Mouse (Mus musculus) midbrain, embryonic 10.5 days (tissue): Measurements from ENCODE around the gene Psmd8. TPM values are rescaled to one million over a fixed set of nuclear protein-coding genes. Genes with fewer than 3 reads are reported as not detected.
"Not testable (repeated sequence)": the region's sequence is repeated elsewhere in the genome, so short reads cannot be mapped to it uniquely, and the experiment has no call there.

Experiments
- DNase-seq: peaks from one replicate; pipeline ENCODE4 v3.0.0-alpha.2; 2017; ENCODE audit warnings: low spot score
- H3K27ac ChIP-seq: fragments of 300-500 bp; sonication (generic); replicated peaks from 2 replicates; pipeline ENCODE4 v1.5.1; 2016; ENCODE audit warnings: mild to moderate bottlenecking
- H3K27me3 ChIP-seq: fragments of 300-500 bp; sonication (generic); 2 replicates; pipeline ENCODE4 v1.6.1; 2016; ENCODE audit warnings: low read depth, mild to moderate bottlenecking; ENCODE audit not compliant: poor library complexity, severe bottlenecking
- H3K36me3 ChIP-seq: fragments of 300-500 bp; sonication (generic); 2 replicates; pipeline ENCODE4 v1.6.1; 2016; ENCODE audit warnings: mild to moderate bottlenecking, moderate library complexity
- H3K4me1 ChIP-seq: fragments of 300-500 bp; sonication (generic); 2 replicates; pipeline ENCODE4 v1.6.1; 2016
- H3K4me3 ChIP-seq: fragments of 300-500 bp; sonication (generic); 2 replicates; pipeline ENCODE4 v1.5.1; 2016; ENCODE audit warnings: mild to moderate bottlenecking, moderate library complexity
- H3K9me3 ChIP-seq: fragments of 300-500 bp; sonication (generic); replicated peaks from 2 replicates; pipeline ENCODE4 v1.6.1; 2016; ENCODE audit warnings: mild to moderate bottlenecking
- WGBS: fragments of 180-500 bp; shearing (Covaris S2); methylation state at CpG from one replicate; pipeline ENCODE4 v1.1.7; 2016; 5-methylcytosine and 5-hydroxymethylcytosine counted together
- polyA plus RNA-seq: library from polyadenylated mRNA; unstranded; fragments of >200 nt; fragmentation: Nextera tagmentation; extraction: Ambion mirVana; gene quantifications from 2 replicates; pipeline ENCODE4 v1.2.1, GENCODE M21; 2016

Gene Psmd8
- polyA plus RNA-seq, 1 experiment from 2014 or later = 295 TPM

DNA sequence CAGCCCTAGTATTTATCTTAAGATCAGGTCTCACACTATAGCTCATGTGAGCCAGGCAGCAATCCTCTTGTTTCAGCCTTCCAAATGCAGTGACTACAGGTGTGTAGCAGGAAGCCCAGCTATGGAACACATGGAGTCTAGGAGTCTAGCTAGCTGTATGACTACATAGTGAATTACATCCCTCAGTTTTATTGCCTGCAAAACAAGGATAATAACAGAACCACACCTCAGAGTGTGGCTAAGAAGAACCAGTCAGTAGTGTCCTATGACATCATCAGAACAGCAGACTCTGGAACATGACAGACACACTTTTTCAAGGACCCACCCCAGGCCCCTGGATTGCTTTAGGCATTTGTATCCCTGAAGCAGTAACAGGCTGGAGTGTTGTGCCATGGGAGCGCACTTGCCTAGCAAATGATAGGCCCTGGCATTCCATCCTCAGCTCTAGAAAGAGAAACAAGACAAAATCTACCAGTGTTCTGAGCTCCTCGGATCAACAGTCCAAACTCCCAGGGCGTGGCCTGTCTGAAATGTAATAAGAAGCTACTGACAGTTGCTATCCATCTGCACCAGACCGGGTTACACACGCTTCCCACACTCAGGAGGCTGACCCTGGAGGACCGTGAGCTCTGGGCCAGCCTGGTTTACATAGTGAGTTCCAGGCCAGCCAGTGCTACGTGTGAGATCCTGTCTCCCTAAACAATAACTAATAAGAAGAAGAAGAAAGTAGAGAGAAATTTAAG is 33.7 kb downstream of the Psmd8 start:
- 89% methylated on average over 7 of the region's 7 CpGs for WGBS
- Histone ChIP-seq H3K27me3 (no peaks in the 10 kb centered on the region), H3K4me1 (peaks cover 6% of the 10 kb centered on the region; the same call in 1 of the 2 replicates), H3K27ac (no peak overlapping the region), H3K4me3 (no peak overlapping the region), H3K36me3 (no peaks in the 10 kb centered on the region), H3K9me3 (no peaks in the 10 kb centered on the region)
- DNase-seq = no peak

DNA sequence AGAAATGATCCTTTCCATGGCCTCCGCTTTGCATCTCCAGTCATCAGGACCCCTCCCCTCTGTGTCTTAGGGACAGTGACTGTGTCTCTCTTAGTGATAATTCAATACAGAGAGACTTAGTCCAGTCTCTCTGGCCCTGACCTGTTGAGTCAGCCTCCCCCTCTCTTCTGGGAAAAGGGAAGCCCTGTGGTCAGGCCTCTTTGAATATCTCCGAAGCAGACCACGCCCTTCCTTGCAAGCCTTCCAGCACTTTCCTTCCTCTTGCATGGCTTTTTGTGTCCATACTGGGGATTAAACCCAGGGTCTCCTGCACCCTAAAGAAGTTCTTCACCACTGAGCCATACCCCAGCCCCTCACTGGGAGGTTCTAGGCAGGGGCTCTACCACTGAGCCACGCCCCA is 36.5 kb downstream of the Psmd8 start:
- H3K4me1 ChIP-seq = peaks cover 6% of the 10 kb centered on the region; the same call in 1 of the 2 replicates
- H3K27ac ChIP-seq = no peak overlapping the region
- H3K9me3 ChIP-seq = no peaks in the 10 kb centered on the region
- 89% methylated on average over 4 of the region's 4 CpGs for WGBS
- DNase-seq = no peak
- no peaks in the 10 kb centered on the region for H3K27me3 ChIP-seq
- H3K36me3 ChIP-seq = no peaks in the 10 kb centered on the region
- H3K4me3 ChIP-seq = no peak overlapping the region

DNA sequence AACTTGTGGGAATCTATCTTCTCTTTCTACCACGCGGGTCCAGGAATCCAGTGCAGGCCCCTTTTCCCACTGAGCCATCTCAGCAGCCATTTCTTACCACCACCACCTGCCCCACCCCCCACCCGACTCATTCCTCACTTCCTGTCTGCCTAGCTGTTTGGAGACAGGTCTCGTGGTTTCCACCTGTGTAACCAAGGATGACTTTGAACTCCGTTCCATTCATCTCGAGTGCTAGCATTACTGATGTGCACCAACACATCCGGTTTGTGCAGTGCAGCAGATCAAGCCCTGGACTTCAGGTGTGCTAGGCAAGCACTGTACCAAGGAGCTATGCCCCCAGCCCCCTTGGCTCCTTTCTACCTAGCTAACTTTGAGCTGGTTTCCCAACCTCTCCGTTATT is 39.1 kb downstream of the Psmd8 start:
- no peaks in the 10 kb centered on the region for H3K4me1 ChIP-seq
- peaks cover 3% of the 10 kb centered on the region for H3K27me3 ChIP-seq
- H3K36me3 ChIP-seq = no peaks in the 10 kb centered on the region
- H3K27ac ChIP-seq = no peak overlapping the region
- 85% methylated on average over 8 of the region's 8 CpGs for WGBS
- no peak overlapping the region for H3K4me3 ChIP-seq
- no peaks in the 10 kb centered on the region for H3K9me3 ChIP-seq
- DNase-seq = no peak

DNA sequence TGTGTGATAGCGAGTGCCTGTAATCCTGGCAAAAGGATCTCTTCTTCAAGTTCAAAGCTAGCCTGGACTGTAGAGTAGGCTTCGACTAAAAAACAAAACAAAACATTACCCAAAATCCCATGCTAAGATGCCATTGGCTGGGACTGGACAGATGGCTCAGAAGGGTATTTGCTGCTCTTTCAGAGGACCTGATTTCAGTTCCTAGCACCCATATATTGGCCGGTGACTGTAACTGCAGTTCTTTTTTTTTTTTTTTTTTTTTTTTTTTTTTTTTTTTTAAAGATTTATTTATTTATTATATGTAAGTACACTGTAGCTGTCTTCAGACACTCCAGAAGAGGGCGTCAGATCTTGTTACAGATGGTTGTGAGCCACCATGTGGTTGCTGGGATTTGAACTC is 41.3 kb downstream of the Psmd8 start:
- H3K27me3 ChIP-seq = peaks cover 23% of the 10 kb centered on the region
- peaks cover 13% of the 10 kb centered on the region for H3K4me1 ChIP-seq
- not testable (repeated sequence) for H3K36me3 ChIP-seq, H3K9me3 ChIP-seq, DNase-seq, H3K27ac ChIP-seq, H3K4me3 ChIP-seq
- WGBS = 87% methylated on average over 3 of the region's 4 CpGs

DNA sequence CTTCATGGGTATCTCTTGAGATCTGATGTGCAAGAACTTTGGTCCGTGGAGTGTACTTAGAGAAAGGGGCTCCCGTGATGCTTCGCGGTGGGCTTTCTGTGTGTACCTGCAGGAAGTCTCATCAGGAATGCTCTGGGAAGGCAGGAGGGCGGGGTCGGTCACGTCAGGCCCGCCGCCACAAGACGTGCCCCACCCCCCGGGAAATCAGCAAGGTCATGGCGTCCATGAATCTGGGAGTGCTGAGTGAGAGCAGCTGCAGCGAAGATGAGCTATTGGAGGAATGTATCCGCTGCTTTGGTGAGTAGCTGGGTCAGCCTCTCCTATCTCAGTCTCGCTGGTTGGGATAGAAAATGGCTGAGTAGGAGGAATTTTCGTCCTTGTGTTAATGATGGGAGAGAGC is 43.1 kb downstream of the Psmd8 start:
- WGBS = 47% methylated on average over 16 of the region's 16 CpGs
- no peaks in the 10 kb centered on the region for H3K36me3 ChIP-seq

DNA sequence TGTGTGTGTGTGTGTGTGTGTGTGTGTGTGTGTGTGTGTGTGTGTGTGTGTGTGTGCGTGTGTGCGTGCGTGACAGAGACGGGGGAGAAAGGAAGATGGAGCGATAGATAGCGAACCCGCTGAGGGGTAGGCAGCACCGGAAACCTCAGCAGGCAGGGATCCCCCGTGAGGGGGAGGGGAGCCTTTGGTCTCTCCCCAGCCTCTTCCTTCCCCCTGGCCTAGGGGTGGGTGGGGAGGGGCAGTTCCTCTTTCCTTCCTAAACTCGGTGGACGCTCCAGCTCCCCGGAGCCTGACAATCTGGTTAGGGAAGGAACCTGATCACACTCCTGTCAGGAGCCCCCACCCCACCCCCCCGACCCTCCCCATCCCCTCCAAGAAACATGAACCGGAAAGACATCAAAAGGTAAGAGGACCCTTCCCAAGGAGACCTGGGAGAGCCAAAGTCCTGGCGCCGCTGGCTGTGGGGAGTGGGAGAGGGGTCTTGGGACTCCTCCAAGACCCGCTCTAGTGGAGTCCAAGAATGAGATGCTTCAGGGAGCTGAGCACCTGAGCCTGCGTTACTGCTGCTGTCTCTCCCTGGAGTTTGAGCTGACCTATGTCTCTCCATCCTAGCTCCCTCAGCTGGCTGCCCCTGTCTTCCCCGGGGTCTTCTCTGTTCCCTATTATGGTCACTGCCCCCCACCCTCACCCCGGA is 45.7 kb downstream of the Psmd8 start, which contains the start of gene Rasgrp4:
Gene Rasgrp4 (plus strand): TSS at position 159 of the 694 bp plus-strand sequence.
- Histone ChIP-seq H3K36me3 (no peaks in the 10 kb centered on the region), H3K27me3 (peaks cover 30% of the 10 kb centered on the region), H3K9me3 (no peaks in the 10 kb centered on the region), H3K4me3 (peak within 1 kb of the TSS; percentile 51), H3K27ac (peak within 1 kb of the TSS; percentile 50; the same call in 1 of the 2 replicates), H3K4me1 (peaks cover 14% of the 10 kb centered on the region)
- DNase-seq = peak; percentile 32
- WGBS = 2% methylated on average over 12 of the region's 20 CpGs

More for the DNA sequence above, 43.1 kb downstream of the Psmd8 start:
- Histone ChIP-seq H3K27ac (no peak overlapping the region), H3K9me3 (no peaks in the 10 kb centered on the region), H3K4me1 (peaks cover 14% of the 10 kb centered on the region), H3K4me3 (no peak overlapping the region), H3K27me3 (peaks cover 30% of the 10 kb centered on the region)
- DNase-seq = no peak

DNA sequence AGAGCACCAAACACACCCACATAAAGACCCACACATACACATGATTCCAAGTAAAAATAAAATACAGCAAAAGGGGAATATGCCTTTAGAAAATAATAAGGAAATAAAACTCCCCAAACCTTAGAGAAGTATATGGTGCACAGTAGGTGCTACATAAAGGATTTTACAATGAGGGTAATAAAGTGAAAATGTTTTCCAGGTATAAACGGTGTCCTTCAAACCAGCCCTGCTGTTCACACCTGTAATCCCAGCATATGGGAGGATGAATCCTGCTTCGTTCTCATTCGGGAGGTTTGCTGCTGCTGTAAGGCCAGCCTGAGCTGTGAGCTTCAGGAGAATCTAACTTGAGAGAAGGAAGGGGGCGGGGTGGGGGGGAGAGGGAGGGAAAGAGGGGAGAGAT is 46.3 kb downstream of the Psmd8 start:
- Histone ChIP-seq H3K4me3 (peak overlapping the region; percentile 51), H3K4me1 (peaks cover 14% of the 10 kb centered on the region), H3K36me3 (no peaks in the 10 kb centered on the region), H3K27ac (no peak overlapping the region; the same call in 1 of the 2 replicates), H3K27me3 (peaks cover 30% of the 10 kb centered on the region), H3K9me3 (no peaks in the 10 kb centered on the region)
- DNase-seq = no peak
- 8% methylated on average over 4 of the region's 4 CpGs for WGBS

DNA sequence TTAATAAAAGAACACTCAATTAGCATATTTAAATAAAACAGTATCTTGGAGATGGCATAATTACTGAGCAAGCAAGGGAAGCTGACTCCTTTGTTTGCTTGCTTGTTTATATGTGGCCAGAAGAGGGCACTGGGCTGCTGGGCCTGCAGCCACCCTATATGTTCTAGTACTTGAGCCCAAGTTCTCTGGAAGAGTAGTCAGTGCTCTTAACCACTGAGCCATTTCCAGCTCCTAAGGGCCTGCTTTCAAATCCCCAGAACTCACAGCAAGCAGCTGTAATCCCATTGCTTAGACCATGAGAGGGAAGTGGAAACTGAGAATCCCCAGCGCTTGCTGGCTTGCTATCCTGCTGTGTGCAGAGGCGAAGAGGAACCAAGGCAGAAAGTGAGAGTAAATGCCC is 51.8 kb downstream of the Psmd8 start:
- WGBS = 35% methylated on average over 2 of the region's 2 CpGs
- Histone ChIP-seq H3K27ac (no peak overlapping the region), H3K4me1 (peaks cover 17% of the 10 kb centered on the region), H3K9me3 (no peaks in the 10 kb centered on the region), H3K36me3 (no peaks in the 10 kb centered on the region), H3K27me3 (peaks cover 21% of the 10 kb centered on the region), H3K4me3 (no peak overlapping the region)
- DNase-seq = no peak

DNA sequence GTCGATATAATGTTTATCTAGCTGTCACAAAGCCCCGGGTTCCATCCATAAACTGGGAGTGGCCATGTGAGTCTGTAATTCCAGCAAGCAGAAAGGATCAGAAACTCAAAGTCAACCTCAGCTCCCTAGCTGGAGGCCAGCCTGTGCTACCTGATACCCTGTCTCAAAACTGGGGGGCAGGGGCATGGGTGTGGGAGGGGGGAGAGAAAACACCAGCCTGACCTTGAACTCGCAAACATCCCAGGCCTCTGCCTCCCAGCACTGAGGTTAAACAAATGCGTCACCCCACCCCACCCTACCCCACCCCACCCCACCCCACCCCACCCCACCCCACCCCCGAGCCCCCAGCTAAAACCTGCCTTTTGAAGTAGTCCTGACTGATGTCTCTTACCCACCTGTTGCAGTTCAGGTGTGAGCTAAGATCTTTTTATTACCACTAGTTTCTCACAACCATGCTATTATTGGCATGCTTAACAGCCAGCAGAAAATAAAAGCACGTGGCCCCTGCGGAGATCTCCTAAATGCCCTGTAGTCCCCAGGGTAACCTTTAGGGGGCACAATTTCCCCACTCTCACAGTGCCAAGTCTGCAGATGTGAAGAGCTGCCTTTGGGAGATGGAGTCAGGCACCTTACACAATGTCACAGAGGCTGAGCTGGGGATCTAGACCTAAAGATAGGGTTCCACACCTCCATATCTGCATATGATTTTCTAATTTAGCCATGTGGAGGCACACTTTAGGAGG is 54.2 kb downstream of the Psmd8 start:
- 35% methylated on average over 7 of the region's 7 CpGs for WGBS
- Histone ChIP-seq H3K4me3 (no peak overlapping the region), H3K9me3 (no peaks in the 10 kb centered on the region), H3K27me3 (peaks cover 23% of the 10 kb centered on the region), H3K4me1 (peaks cover 19% of the 10 kb centered on the region), H3K36me3 (no peaks in the 10 kb centered on the region), H3K27ac (no peak overlapping the region)
- DNase-seq = peak; percentile 56

DNA sequence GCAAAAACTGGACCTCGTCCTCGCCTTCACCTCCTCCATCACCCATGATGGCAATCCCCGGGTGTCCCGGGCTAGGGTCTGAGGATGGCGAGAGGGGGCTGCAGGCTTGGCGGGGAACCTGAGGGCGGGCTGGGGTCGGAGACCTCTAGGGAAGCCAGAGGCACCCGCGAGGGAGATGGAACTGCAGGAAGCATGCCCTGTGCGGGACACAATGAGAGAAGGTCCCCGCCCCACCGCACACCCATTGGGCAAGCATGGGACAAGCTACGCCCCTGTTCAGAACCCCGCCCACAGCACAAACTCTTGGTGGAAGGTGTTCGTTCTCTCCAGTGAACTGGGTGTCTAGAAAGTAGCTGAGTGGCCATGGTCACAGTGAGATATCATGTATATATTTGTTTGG is 55.5 kb downstream of the Psmd8 start, which contains the start of gene Ryr1:
Gene Ryr1 (minus strand): TSS at position 210 of the 400 bp plus-strand sequence.
- peaks cover 23% of the 10 kb centered on the region for H3K27me3 ChIP-seq
- DNase-seq = peak; percentile 71
- WGBS = 0% methylated on average over 16 of the region's 16 CpGs
- peak within 1 kb of the TSS; percentile 70; the same call in 1 of the 2 replicates for H3K27ac ChIP-seq
- peaks cover 19% of the 10 kb centered on the region for H3K4me1 ChIP-seq
- no peaks in the 10 kb centered on the region for H3K9me3 ChIP-seq
- no peaks in the 10 kb centered on the region for H3K36me3 ChIP-seq
- H3K4me3 ChIP-seq = peak within 1 kb of the TSS; percentile 60
